Mouse (Mus musculus) myocyte (in vitro differentiated cells): ENCODE results near the gene Map2k5.

Experiments used
- MYOD1 ChIP-seq, 3 experiments: IDR thresholded peaks; one replicate each; pipeline ENCODE4 v1.6.1; 2011; ENCODE audit warnings: control low read depth in 2 of 3, low read depth in 2 of 3, mild to moderate bottlenecking in 2 of 3, moderate library complexity in 1 of 3; ENCODE audit not compliant: insufficient read length in 2 of 3, control insufficient read depth in 1 of 3
- POLR2A ChIP-seq: IDR thresholded peaks from one replicate; pipeline ENCODE4 v1.6.1; 2011; ENCODE audit warnings: low read depth, mild to moderate bottlenecking, control low read depth, moderate library complexity; ENCODE audit not compliant: insufficient read length
- REST ChIP-seq: IDR thresholded peaks from one replicate; pipeline ENCODE4 v1.6.1; 2011; ENCODE audit warnings: mild to moderate bottlenecking, control low read depth, moderate library complexity; ENCODE audit not compliant: insufficient read depth, insufficient read length

DNA sequence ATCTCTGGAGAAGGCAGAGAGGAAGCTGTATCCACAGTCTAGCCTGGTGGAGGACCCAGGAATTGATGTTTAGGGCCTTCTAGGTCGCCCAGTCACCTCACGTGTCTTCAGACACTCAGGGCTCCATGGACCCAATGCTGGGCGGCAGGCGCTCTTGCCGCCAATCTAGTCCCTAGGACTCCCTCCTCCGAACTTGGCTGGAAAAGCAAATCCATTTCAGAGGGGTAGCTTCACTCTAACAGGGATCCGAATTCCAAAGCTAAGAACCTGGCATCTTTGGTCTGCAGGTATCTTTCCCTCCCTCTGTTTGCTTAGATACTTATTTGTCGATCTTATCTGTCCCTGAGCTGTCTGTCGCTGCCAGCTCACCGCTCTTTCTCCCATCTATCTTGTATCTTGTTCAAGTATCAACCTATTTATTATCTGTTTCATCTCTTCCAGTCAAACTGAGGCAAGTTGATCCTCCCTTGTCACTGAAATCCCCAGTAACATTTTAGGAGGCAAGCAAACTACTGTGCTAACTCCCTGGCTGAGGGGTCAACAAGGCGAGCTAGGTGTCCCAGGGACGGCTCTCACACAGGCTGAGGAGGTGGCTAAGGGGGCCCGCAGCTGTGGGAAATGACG, 229.8 kb downstream of the Map2k5 start:
- no peak for TF ChIP-seq MYOD1 (IDR thresholded peaks at IDR 0.05; ENCODE audit: control insufficient read depth in 1 of 3, insufficient read length in 2 of 3, low read depth in 2 of 3)
- no peak for TF ChIP-seq REST
- no peak for TF ChIP-seq POLR2A
